Mouse (Mus musculus) erythroid progenitor cell, adult 5-6 weeks (primary cell): ENCODE results near the gene Adam15. TPM values are rescaled to one million over a fixed set of nuclear protein-coding genes. Genes with fewer than 3 reads are reported as not detected.

Experiments used
- ATAC-seq: replicated peaks from 2 replicates; pipeline ENCODE4 v1.8.0; 2016; ENCODE audit warnings: moderate number of reproducible peaks, mild to moderate bottlenecking, moderate TSS enrichment, inconsistent platforms; ENCODE audit not compliant: poor library complexity, low FRiP score, severe bottlenecking
- total RNA-seq, 2 experiments: library from RNA; stranded (forward) in 1 of 2; stranded (reverse) in 1 of 2; fragments of 150-400 nt in 1 of 2; fragments of 186-747, 209-891 nt in 1 of 2; gene quantifications; 2 replicates each; pipeline versions ENCODE4 v1.2.3 to v1.2.4; 2015 to 2017; ENCODE audit warnings: low replicate concordance in 2 of 2

Gene Adam15
- total RNA-seq, 2 experiments from 2014 or later = 3.5 to 13.8 TPM

- ATAC-seq = no peak
Observed at GRCm38 (mm10) chr3:89385451-89385850, 35.7 kb upstream of the Adam15 start.

- no peak for ATAC-seq
Observed at GRCm38 (mm10) chr3:89384331-89385076, 34.7 kb upstream of the Adam15 start.

DNA sequence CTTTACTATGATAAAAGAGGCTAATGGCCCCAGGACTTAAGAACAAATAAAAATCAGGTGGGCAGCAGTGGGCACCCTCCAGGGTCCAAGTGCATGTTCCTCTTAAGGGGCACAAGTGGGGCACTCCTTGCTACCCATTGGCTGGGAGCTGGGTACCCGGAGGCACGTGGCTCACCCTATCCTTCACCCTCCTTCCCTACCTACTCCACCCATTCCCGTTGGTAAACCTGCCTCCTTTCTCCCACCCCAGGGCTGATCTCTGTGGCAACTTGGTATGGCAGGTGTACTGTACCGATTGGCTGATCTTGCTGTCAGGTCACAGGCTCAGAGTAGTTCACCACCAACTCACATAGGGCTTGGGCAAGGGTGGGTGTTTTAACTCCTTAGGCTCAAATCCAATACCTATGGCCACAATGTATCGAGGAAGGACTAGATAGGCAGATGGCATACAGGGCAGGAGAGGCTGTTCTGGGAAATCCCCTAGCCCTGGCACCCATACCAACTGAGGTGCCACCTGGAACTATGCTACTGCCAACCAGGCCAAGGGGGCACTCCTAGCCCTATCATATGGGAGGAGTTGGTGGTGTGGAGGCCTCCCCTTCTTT lies 34.0 kb upstream of the Adam15 start:
- ATAC-seq = no peak

GRCm38 (mm10) chr3:89382950-89383349 lies 33.2 kb upstream of the Adam15 start:
- no peak for ATAC-seq

GRCm38 (mm10) chr3:89382033-89382882 lies 32.5 kb upstream of the Adam15 start:
- ATAC-seq = no peak

- ATAC-seq = no peak
Observed at GRCm38 (mm10) chr3:89381233-89381632, 31.4 kb upstream of the Adam15 start.

- ATAC-seq = no peak
Observed at GRCm38 (mm10) chr3:89380711-89381110, 30.9 kb upstream of the Adam15 start.

DNA sequence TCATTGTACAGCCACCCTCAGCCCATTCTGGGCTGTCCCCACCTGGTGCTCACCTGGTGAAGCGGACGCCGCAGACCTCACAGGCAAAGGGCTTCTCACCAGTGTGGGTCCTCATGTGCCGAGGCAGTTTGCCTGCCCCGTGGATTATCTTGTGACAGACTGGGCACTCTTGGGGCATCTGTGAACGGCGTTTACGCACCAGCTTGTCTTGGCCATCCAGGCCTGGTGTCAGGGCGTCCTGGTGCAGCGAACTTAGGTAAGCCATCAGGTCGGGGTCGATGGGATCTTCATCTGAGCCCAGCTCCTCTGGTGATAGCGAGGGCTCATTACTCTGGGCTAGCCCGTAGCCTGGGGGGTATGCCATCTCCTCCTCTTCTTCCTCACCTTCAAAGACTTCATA lies 30.5 kb upstream of the Adam15 start:
- ATAC-seq = no peak

DNA sequence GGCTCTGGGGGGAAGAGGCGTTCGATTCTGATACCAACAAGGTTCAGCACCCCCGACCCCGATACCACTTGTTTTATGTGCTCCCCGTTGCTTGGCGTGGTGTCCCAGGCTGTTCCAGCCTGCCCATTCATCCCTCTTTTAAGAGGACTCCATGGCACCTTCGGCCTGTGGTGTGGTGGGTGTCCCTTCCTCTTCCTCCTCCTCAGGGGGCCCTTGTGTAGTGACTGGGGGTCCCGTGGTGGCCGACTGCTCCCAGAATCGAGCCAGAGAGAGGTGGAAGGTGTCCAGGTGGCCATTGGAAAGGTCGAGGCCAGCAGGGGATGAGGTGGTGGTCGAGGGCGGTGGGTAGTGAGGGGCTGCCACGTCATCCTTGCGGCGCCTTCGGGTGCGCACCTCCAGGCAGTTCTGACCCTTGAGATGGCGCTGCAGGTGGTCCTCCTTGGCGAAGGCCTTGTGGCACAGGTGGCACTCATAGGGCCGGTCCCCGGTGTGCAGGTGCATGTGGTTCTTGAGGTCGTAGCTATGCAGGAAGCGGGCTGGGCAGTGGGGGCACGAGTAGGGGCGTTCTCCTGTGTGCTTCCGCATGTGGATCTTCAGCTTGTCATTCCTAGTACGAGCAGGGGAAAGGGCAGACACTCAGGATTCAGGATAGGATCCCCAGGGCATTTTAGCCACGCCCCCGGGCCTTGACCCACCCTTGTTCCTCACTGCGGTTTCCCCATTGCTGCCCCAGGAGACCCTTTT lies 29.8 kb upstream of the Adam15 start:
- no peak for ATAC-seq

- ATAC-seq = peak; percentile 58; the same call in 1 of the 2 replicates
Observed at GRCm38 (mm10) chr3:89378394-89379067, 28.7 kb upstream of the Adam15 start.

DNA sequence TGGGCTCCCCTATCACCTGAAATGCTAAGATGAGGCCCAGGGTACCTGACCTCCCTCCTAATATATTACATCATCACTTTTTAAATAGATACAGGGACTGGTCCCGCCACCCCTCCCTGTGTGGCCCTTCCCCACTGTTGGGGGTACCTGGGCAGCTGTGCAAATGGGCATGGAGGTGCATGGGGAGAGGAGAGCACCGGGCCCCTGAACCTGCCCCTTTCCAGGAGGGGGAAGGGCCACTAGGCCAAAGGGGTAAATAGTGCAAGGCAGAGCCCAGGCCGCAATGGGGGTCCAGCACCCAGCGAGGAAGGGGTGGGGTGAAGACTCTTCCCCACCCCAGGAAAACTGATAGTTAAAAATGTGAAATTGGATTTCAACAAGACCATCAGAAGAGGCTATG lies 28.0 kb upstream of the Adam15 start:
- ATAC-seq = no peak

GRCm38 (mm10) chr3:89373581-89374231 lies 23.9 kb upstream of the Adam15 start:
- no peak for ATAC-seq

GRCm38 (mm10) chr3:89367338-89367737 lies 17.5 kb upstream of the Adam15 start:
- ATAC-seq = no peak

- no peak for ATAC-seq
Observed at GRCm38 (mm10) chr3:89365486-89366414, 16.0 kb upstream of the Adam15 start.

DNA sequence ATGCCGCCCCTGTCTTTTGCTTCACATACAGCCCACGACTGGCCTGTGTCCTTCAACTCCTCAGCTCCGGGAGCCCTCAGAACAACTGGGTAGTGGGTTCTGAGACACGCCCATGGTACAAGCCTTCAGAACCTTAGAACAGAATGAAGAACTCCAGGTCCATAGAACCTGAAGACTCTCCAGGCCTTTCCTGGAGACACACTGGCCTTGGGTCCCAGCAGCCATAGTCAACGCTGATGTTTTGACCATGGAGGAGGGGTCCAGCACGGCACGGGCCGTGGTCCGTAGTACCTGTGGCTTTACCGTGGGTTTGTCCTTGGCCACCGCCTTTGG lies 15.3 kb upstream of the Adam15 start, which contains the start of gene Dcst1:
Gene Dcst1, minus strand, starts transcription at position 101 of the 333 bp plus-strand sequence.
- no peak for ATAC-seq

GRCm38 (mm10) chr3:89364631-89365030 lies 14.8 kb upstream of the Adam15 start:
- no peak for ATAC-seq

GRCm38 (mm10) chr3:89361675-89362074 lies 11.9 kb upstream of the Adam15 start, which contains the start of gene Dcst2:
Dcst2 (plus strand) TSS chr3:89361975.
- no peak for ATAC-seq

GRCm38 (mm10) chr3:89360237-89360636 lies 10.4 kb upstream of the Adam15 start:
- ATAC-seq = no peak
